Mouse (Mus musculus) small intestine, adult 2 months (tissue): ENCODE results near the gene Myl6.

Source experiments
- CTCF ChIP-seq: fragments of 200-500 bp; IDR thresholded peaks from 2 replicates; pipeline ENCODE4 v1.5.1; 2012; ENCODE audit warnings: low read depth, mild to moderate bottlenecking, control low read depth, inconsistent platforms, low read length, moderate library complexity, mixed read lengths; ENCODE audit not compliant: insufficient replicate concordance, insufficient read length; ENCODE audit errors: extremely low read depth
- POLR2A ChIP-seq: fragments of 200-500 bp; IDR thresholded peaks from 2 replicates; pipeline ENCODE4 v1.6.1; 2012; ENCODE audit warnings: low read depth, mild to moderate bottlenecking, control low read depth, inconsistent platforms, low read length, moderate library complexity

DNA sequence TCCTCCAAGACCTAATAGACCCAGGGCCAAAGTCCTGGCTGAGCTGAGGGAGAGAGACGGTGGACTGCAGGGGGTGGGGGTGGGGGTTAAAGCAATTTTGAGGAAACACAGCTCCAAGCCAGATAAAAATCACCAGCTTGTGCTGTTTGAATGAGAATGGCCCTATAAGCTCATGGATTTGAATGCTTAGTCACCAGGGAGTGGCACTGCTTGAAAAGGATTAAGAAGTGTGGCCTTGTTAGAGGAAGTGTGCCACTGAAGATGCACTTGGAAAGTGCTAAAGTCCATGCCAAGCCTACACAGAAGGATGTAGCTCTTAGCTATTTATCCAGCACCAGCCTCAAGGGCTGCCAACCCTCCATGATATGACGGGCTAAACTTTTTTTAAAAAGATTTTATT is 41.3 kb upstream of the Myl6 start:
- TF ChIP-seq CTCF (no peak), POLR2A (no peak)
